Mouse (Mus musculus): Measurements from ENCODE around the gene Hint1. TPM values are rescaled to one million over a fixed set of nuclear protein-coding genes. Genes with fewer than 3 reads are reported as not detected.
A peak's percentile ranks its signal among the peaks of the same experiment; 100 is the strongest.

The Hint1 gene
- polyA plus RNA-seq (2016; fragmentation: Nextera tagmentation; extraction: Ambion mirVana) = 791 and 796 TPM in 2 replicates

DNA sequence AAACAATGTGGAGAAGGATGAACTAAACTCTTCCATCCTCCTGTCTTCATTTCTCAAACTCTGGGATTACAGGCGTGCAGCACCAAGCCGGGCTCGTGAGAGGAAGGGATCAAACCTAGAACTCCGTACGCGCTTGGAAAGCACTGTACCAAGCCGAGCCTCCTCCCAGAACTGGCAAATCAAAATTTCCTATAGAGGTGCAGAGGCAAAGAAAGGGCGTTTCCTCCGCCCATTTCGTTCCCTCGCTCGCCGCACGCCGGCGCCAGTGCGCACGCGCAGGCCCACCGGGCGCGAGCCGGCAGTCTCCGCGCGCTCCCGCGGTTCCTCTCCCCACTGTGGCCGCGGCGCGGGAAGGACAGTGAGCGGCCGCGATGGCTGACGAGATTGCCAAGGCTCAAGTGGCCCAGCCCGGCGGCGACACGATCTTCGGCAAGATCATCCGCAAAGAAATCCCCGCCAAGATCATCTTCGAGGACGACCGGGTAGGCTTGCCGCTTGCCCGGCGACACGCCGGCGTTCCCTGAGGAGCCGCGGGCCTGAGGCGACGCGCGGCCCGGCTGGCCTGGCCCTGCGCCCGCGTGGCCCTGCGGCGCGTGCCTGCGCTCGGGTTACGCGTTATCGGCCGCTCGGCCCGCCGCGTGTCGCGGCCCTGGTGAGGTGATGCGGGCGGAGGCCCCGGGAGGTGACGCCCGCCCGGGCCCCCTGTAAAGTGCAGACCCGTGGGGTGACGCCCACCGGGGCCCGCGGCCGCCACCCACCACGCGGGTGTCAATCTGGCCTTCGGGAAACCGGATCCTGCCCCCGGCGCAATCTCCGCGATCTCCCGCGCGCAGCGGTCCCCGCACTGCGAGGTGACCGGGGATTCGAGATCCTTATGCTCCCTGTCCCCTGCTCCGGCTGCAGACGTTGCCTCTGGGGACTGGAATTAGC lies at the start of gene Hint1:
TSS of gene Hint1 (plus strand) at position 265 of the 930 bp plus-strand sequence.
- ATAC-seq (ENCODE audit: low FRiP score) = peak; percentile 85
- H3K4me1 ChIP-seq = peaks cover 28% of the 10 kb centered on the region
- under 1% methylated on average over 106 of the region's 107 CpGs for WGBS
- peak within 1 kb of the TSS; percentile 92 for H3K27ac ChIP-seq
- H3K4me3 ChIP-seq (replicated peaks) = peak within 1 kb of the TSS; percentile 92
- H3K4me2 ChIP-seq = peak within 1 kb of the TSS; percentile 65
- H3K36me3 ChIP-seq (replicated peaks) = peaks cover 21% of the 10 kb centered on the region
- H3K9ac ChIP-seq = peak within 1 kb of the TSS; percentile 98
- H3K27me3 ChIP-seq = no peaks in the 10 kb centered on the region
- no peaks in the 10 kb centered on the region for H3K9me3 ChIP-seq

DNA sequence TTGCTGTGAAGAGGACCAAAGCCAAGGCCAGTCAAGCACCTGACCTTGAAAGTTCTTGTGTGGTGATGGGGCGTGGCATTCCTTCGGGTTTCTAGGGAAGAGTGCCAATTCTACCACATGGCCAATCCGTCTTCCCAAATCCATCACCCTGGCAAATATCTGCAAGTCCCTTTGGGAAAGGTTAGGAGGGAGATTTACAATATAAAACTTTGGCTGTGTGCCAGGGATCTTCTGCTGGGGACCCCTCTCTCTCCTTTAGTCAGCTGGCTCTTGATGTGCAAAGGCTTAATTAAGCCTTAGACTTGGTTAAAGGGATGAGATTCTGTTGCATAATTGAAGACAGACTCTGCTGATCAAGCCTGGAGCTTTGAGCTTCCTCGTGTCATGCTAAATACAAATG lies 48.7 kb upstream of the Hint1 start:
- no peak for ATAC-seq (ENCODE audit: low FRiP score)
- 79% methylated on average over 4 of the region's 4 CpGs for WGBS

DNA sequence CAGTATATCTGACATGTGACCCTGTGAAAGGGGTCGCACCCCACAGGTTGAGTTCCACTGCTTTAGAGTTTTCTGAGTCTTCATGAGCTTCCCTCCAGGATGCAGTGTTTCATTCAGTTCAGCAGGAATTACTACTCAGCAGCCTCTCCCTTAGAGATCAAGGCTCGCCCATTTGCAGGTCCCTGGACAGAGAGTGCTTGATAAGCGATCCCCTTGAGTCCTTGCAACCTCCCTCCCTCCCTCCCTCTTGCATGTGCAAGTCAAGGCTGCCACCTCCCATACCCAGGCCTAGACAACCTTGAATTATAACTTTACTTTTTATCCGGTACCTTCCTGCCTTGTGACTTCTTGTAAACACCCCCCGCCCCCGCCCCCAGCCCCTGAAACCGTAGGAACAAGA lies 46.7 kb upstream of the Hint1 start:
- WGBS = 73% methylated on average over 7 of the region's 7 CpGs
- ATAC-seq (ENCODE audit: low FRiP score) = no peak
- H3K36me3 ChIP-seq (replicated peaks) = no peaks in the 10 kb centered on the region

More for the DNA sequence above, 48.7 kb upstream of the Hint1 start:
- no peak overlapping the region for H3K4me3 ChIP-seq (replicated peaks)
- no peaks in the 10 kb centered on the region for H3K36me3 ChIP-seq (replicated peaks)
- no peaks in the 10 kb centered on the region for H3K27me3 ChIP-seq
- H3K27ac ChIP-seq = peak overlapping the region; percentile 42; the same call in 1 of the 2 replicates
- H3K9ac ChIP-seq = no peak overlapping the region
- H3K4me2 ChIP-seq = no peak overlapping the region
- H3K9me3 ChIP-seq = no peaks in the 10 kb centered on the region
- H3K4me1 ChIP-seq = peaks cover 31% of the 10 kb centered on the region

DNA sequence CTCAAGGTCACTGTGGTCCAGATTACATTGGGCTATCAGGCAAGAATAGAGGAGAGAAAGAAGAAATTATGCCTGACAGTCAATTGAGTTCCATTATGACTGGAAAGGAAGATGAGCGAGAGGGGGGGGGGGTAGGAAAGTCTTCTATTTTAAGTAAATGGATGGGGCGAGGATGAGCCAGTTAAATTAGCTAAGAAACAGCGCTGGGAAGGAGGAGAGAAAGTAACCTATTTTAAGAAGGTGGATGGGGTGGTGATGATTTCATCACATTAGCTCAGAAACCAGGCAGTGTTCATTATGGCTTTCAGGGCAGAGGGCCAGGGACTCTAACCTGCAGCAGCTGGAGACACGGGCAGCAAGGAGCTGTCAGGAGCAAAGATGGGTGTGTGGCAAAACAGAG lies 42.7 kb upstream of the Hint1 start:
- Histone ChIP-seq H3K4me3 (replicated peaks) (no peak overlapping the region), H3K27ac (no peak overlapping the region), H3K36me3 (replicated peaks) (no peaks in the 10 kb centered on the region), H3K9ac (no peak overlapping the region), H3K4me2 (no peak overlapping the region), H3K9me3 (0 out of 2 replicates have a peak, but pooled peaks cover 4% of the 10 kb centered on the region), H3K4me1 (peaks cover 12% of the 10 kb centered on the region), H3K27me3 (no peaks in the 10 kb centered on the region)
- WGBS = 83% methylated on average over 4 of the region's 4 CpGs
- ATAC-seq (ENCODE audit: low FRiP score) = no peak

More for the DNA sequence above, 46.7 kb upstream of the Hint1 start:
- Histone ChIP-seq H3K9ac (no peak overlapping the region), H3K9me3 (0 out of 2 replicates have a peak, but pooled peaks cover 4% of the 10 kb centered on the region), H3K4me2 (no peak overlapping the region), H3K4me1 (peaks cover 18% of the 10 kb centered on the region), H3K4me3 (replicated peaks) (no peak overlapping the region), H3K27ac (no peak overlapping the region), H3K27me3 (no peaks in the 10 kb centered on the region)

GRCm38 (mm10) chr11:54825774-54826173 lies 40.4 kb upstream of the Hint1 start:
- H3K9me3 ChIP-seq = 0 out of 2 replicates have a peak, but pooled peaks cover 4% of the 10 kb centered on the region
- ATAC-seq (ENCODE audit: low FRiP score) = no peak
- H3K36me3 ChIP-seq (replicated peaks) = no peaks in the 10 kb centered on the region
- H3K27me3 ChIP-seq = no peaks in the 10 kb centered on the region
- no peak overlapping the region for H3K27ac ChIP-seq
- no peak overlapping the region for H3K4me2 ChIP-seq
- peaks cover 1% of the 10 kb centered on the region; the same call in 1 of the 2 replicates for H3K4me1 ChIP-seq
- WGBS = 79% methylated on average over 4 of the region's 4 CpGs
- no peak overlapping the region for H3K4me3 ChIP-seq (replicated peaks)
- no peak overlapping the region for H3K9ac ChIP-seq

- no peaks in the 10 kb centered on the region for H3K4me1 ChIP-seq
- no peak for ATAC-seq (ENCODE audit: low FRiP score)
- no peaks in the 10 kb centered on the region for H3K27me3 ChIP-seq
- H3K9ac ChIP-seq = no peak overlapping the region
- no peak overlapping the region for H3K4me3 ChIP-seq (replicated peaks)
- WGBS = 90% methylated on average over 8 of the region's 8 CpGs
- H3K27ac ChIP-seq = no peak overlapping the region
- H3K9me3 ChIP-seq = 0 out of 2 replicates have a peak, but pooled peaks cover 4% of the 10 kb centered on the region
- no peaks in the 10 kb centered on the region for H3K36me3 ChIP-seq (replicated peaks)
- no peak overlapping the region for H3K4me2 ChIP-seq
These were observed 39.4 kb upstream of the Hint1 start for GRCm38 (mm10) chr11:54826819-54827218.

GRCm38 (mm10) chr11:54833833-54834232 lies 32.4 kb upstream of the Hint1 start:
- H3K4me2 ChIP-seq = no peak overlapping the region
- H3K36me3 ChIP-seq (replicated peaks) = no peaks in the 10 kb centered on the region
- H3K4me3 ChIP-seq (replicated peaks) = no peak overlapping the region
- no peak overlapping the region for H3K27ac ChIP-seq
- no peak overlapping the region for H3K9ac ChIP-seq
- no peaks in the 10 kb centered on the region for H3K4me1 ChIP-seq
- 91% methylated on average over 4 of the region's 4 CpGs for WGBS
- no peak for ATAC-seq (ENCODE audit: low FRiP score)
- no peaks in the 10 kb centered on the region for H3K27me3 ChIP-seq
- 0 out of 2 replicates have a peak, but pooled peaks cover 4% of the 10 kb centered on the region for H3K9me3 ChIP-seq

GRCm38 (mm10) chr11:54834596-54834995 lies 31.6 kb upstream of the Hint1 start:
- Histone ChIP-seq H3K4me3 (replicated peaks) (no peak overlapping the region), H3K36me3 (replicated peaks) (no peaks in the 10 kb centered on the region), H3K9ac (no peak overlapping the region), H3K9me3 (0 out of 2 replicates have a peak, but pooled peaks cover 5% of the 10 kb centered on the region), H3K4me2 (no peak overlapping the region), H3K4me1 (no peaks in the 10 kb centered on the region), H3K27ac (no peak overlapping the region), H3K27me3 (no peaks in the 10 kb centered on the region)
- ATAC-seq (ENCODE audit: low FRiP score) = no peak
- 51% methylated on average over 2 of the region's 2 CpGs for WGBS

- 85% methylated on average over 9 of the region's 9 CpGs for WGBS
- no peaks in the 10 kb centered on the region for H3K27me3 ChIP-seq
- no peaks in the 10 kb centered on the region for H3K4me1 ChIP-seq
- H3K36me3 ChIP-seq (replicated peaks) = no peaks in the 10 kb centered on the region
- no peak overlapping the region for H3K27ac ChIP-seq
- ATAC-seq (ENCODE audit: low FRiP score) = no peak
- no peak overlapping the region for H3K4me2 ChIP-seq
- no peak overlapping the region for H3K4me3 ChIP-seq (replicated peaks)
- no peak overlapping the region for H3K9ac ChIP-seq
- H3K9me3 ChIP-seq = 0 out of 2 replicates have a peak, but pooled peaks cover 7% of the 10 kb centered on the region
These were observed 30.1 kb upstream of the Hint1 start for GRCm38 (mm10) chr11:54836106-54836505.

DNA sequence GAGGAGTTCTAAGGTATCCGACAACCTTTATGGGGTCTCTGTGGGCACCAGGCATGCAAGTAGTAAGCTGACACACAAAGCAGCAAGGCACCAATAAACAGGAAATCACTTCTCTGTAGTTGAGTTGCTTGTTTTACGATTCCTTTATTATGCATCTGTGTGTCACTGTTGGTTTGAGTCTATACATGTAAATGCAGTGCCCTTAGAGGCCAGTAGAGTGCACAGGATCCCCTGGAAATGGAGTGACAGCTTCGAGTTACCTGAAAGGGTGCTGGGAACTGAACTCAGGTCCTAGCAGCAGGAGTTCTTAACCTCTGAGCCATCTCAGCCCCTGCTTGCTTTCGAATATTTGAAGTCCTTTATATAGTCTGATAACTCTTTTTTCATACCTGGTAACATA lies 26.5 kb upstream of the Hint1 start:
- 0 out of 2 replicates have a peak, but pooled peaks cover 4% of the 10 kb centered on the region for H3K9me3 ChIP-seq
- H3K36me3 ChIP-seq (replicated peaks) = no peaks in the 10 kb centered on the region
- no peak overlapping the region for H3K27ac ChIP-seq
- no peak overlapping the region for H3K4me3 ChIP-seq (replicated peaks)
- H3K4me1 ChIP-seq = no peaks in the 10 kb centered on the region
- H3K9ac ChIP-seq = no peak overlapping the region
- H3K27me3 ChIP-seq = no peaks in the 10 kb centered on the region
- 92% methylated on average over 4 of the region's 4 CpGs for WGBS
- no peak for ATAC-seq (ENCODE audit: low FRiP score)
- no peak overlapping the region for H3K4me2 ChIP-seq

DNA sequence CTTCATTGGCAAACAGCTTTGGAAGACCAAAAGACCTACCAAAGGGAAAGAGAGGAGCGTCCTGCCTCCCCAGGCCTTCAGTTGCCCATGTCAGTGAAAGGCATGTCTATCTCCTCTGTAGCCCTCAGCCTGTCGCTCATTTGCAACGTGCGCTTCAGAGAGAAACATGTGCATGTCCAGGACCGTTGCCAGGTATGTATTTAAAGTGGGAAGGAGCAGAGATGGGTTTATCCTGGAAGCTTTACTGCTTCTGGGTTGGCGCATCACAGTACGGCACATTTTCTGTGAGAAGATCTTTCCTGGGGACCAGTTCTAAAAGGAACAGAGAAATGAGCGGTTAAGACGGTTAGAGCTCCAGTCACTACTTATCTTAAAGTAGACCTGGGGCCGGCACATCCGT lies 25.3 kb upstream of the Hint1 start:
- no peak overlapping the region for H3K4me2 ChIP-seq
- 0 out of 2 replicates have a peak, but pooled peaks cover 3% of the 10 kb centered on the region for H3K9me3 ChIP-seq
- no peak overlapping the region for H3K9ac ChIP-seq
- no peak for ATAC-seq (ENCODE audit: low FRiP score)
- H3K36me3 ChIP-seq (replicated peaks) = no peaks in the 10 kb centered on the region
- 92% methylated on average over 11 of the region's 11 CpGs for WGBS
- no peak overlapping the region for H3K27ac ChIP-seq
- no peak overlapping the region for H3K4me3 ChIP-seq (replicated peaks)
- H3K27me3 ChIP-seq = no peaks in the 10 kb centered on the region
- H3K4me1 ChIP-seq = peaks cover 9% of the 10 kb centered on the region

GRCm38 (mm10) chr11:54844424-54844823 lies 21.8 kb upstream of the Hint1 start:
- WGBS = 73% methylated on average over 9 of the region's 9 CpGs
- ATAC-seq (ENCODE audit: low FRiP score) = no peak
- H3K27me3 ChIP-seq = no peaks in the 10 kb centered on the region
- H3K4me1 ChIP-seq = peaks cover 13% of the 10 kb centered on the region
- no peaks in the 10 kb centered on the region for H3K36me3 ChIP-seq (replicated peaks)
- no peak overlapping the region for H3K4me3 ChIP-seq (replicated peaks)
- 0 out of 2 replicates have a peak, but pooled peaks cover 3% of the 10 kb centered on the region for H3K9me3 ChIP-seq
- no peak overlapping the region for H3K27ac ChIP-seq
- no peak overlapping the region for H3K9ac ChIP-seq
- no peak overlapping the region for H3K4me2 ChIP-seq
